Mouse (Mus musculus) liver, embryonic 11.5 days (tissue): ENCODE measurements at regions not wholly inside any gene's neighbourhood (a gene's known extent, or its start where the extent isn't known, plus 50 kb on each side); places are given as distances from the start of the nearest gene placed in this dataset. TPM values are rescaled to one million over a fixed set of nuclear protein-coding genes. Genes with fewer than 3 reads are reported as not detected.

Experiments
- ATAC-seq: fragments of 200-750 bp; cut with Nextera tagmentation; replicated peaks from 2 replicates; pipeline ENCODE4 v1.8.0; 2017; ENCODE audit warnings: moderate number of reproducible peaks, mild to moderate bottlenecking, moderate TSS enrichment, moderate library complexity; ENCODE audit not compliant: low FRiP score
- DNase-seq: peaks from one replicate; pipeline ENCODE4 v3.0.0-alpha.2; 2017; ENCODE audit warnings: low spot score
- H3K27ac ChIP-seq: fragments of 300-500 bp; sonication (generic); 2 replicates; pipeline ENCODE4 v1.5.1; 2014; ENCODE audit warnings: mild to moderate bottlenecking, low read depth, low read length, control low read depth
- H3K27me3 ChIP-seq: fragments of 300-500 bp; sonication (generic); replicated peaks from 2 replicates; pipeline ENCODE4 v1.6.1; 2014; ENCODE audit warnings: low read length, mixed read lengths; ENCODE audit not compliant: control insufficient read depth, insufficient read depth
- H3K36me3 ChIP-seq: fragments of 300-500 bp; sonication (generic); 2 replicates; pipeline ENCODE4 v1.6.1; 2014; ENCODE audit warnings: mild to moderate bottlenecking, low read length, moderate library complexity, mixed read lengths; ENCODE audit not compliant: control insufficient read depth, insufficient read depth
- H3K4me1 ChIP-seq: fragments of 300-500 bp; sonication (generic); replicated peaks from 2 replicates; pipeline ENCODE4 v1.6.1; 2014; ENCODE audit warnings: low read length, mixed read lengths; ENCODE audit not compliant: control insufficient read depth, insufficient read depth
- H3K4me2 ChIP-seq: fragments of 300-500 bp; sonication (generic); 2 replicates; pipeline ENCODE4 v1.6.1; 2014; ENCODE audit warnings: mild to moderate bottlenecking, control low read depth, moderate library complexity
- H3K4me3 ChIP-seq: fragments of 300-500 bp; sonication (generic); 2 replicates; pipeline ENCODE4 v1.5.1; 2014; ENCODE audit warnings: low read depth, low read length, control low read depth
- H3K9ac ChIP-seq: fragments of 300-500 bp; sonication (generic); 2 replicates; pipeline ENCODE4 v1.6.1; 2014; ENCODE audit warnings: low read depth, low read length, control low read depth
- H3K9me3 ChIP-seq: fragments of 300-500 bp; sonication (generic); 2 replicates; pipeline ENCODE4 v1.6.1; 2016; ENCODE audit warnings: low read length, inconsistent platforms, mixed read lengths; ENCODE audit not compliant: control insufficient read depth
- WGBS: fragments of 180-500 bp; shearing (Covaris S2); extraction: QIAGEN DNeasy Blood & Tissue Kit; methylation state at CpG from one replicate; pipeline ENCODE4 v1.1.7; 2014; 5-methylcytosine and 5-hydroxymethylcytosine counted together
- microRNA-seq: library from miRNA; unstranded; fragments of <30 nt; microRNA quantifications from one replicate; pipeline ENCODE4, GENCODE M21; 2017; ENCODE audit warnings: borderline number of aligned reads

DNA sequence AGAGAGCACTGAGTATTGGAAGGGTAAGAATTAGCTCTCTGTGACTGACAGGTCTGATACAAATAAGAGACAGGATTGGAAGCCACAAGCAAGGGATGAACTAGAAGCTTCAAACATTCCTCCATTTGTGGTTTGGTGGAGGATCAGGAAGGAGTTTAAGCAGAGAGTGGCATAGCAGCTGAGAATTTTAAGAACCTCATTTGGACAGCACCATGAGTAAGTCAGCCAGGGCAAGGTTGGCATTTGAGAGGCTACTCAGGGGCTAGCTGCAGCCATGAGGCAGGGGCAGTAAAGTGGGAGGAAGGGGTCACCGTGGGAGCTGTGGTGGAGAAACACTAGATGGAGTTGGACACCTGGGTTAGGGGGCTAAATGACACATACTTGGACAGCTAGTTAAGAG, 56.2 kb upstream of the Kif2a start:
- no peak overlapping the region for H3K4me3 ChIP-seq
- H3K27me3 ChIP-seq = no peaks in the 10 kb centered on the region
- ATAC-seq (no peak), DNase-seq (no peak)
- no peak overlapping the region for H3K9ac ChIP-seq
- H3K4me2 ChIP-seq = no peak overlapping the region
- no peaks in the 10 kb centered on the region for H3K36me3 ChIP-seq
- 73% methylated on average over 1 of the region's 1 CpGs for WGBS
- H3K9me3 ChIP-seq = no peaks in the 10 kb centered on the region
- H3K27ac ChIP-seq = no peak overlapping the region
- H3K4me1 ChIP-seq = peaks cover 12% of the 10 kb centered on the region

DNA sequence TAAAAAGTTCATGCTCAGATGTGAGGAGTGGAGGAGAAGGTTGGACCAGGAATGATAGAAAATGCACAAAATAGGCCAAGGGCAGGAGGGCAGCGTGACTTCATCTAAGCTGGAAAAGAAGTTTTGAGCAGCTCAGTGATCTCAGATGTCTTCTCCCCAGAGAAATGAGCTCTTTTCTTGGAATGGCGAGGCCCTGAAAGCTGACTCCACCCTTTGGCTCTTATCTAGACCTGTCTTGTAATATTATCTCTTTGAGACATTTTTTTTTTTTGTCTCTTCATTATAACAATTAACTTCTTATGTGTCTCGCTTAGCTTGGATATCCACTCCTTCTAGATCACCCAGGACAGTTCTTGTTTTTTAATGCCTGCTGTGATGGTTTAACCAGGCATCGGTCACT, 53.0 kb upstream of the Kif2a start:
- Histone ChIP-seq H3K4me2 (peak overlapping the region; percentile 13), H3K4me1 (peaks cover 18% of the 10 kb centered on the region), H3K9ac (no peak overlapping the region), H3K27me3 (no peaks in the 10 kb centered on the region), H3K4me3 (no peak overlapping the region), H3K36me3 (no peaks in the 10 kb centered on the region), H3K27ac (peak overlapping the region; percentile 49), H3K9me3 (no peaks in the 10 kb centered on the region)
- ATAC-seq (peak; percentile 75), DNase-seq (no peak)
- WGBS = 58% methylated on average over 4 of the region's 4 CpGs

DNA sequence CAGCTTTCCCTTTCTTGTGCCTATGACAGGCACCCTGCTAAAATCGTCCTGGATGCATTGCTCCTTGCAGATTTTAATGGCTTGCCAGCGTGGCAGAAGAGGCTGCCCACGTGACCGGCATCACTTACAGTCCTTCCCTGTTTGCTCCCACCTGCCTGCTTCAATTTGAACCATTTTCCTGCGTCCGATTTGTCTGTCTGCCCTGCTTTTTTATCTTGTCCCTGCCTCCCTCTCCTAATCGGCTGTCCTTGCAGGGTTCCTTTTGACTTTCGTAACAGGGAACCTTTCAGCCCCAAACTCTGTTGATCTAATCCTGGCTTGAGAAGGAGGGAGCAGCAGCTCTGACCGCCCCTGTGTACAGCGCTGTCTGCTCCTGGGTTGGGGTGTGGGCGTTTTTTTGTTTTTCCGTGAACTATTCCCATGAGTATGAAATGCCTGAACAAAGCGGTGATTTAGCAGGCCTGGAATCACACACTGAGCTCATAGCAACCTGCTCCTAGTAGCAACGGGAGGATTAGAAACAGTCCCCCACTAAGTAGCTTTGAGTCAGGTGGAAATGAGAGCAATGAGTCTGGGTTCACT, 51.2 kb upstream of the Kif2a start:
- H3K9me3 ChIP-seq = no peaks in the 10 kb centered on the region
- ATAC-seq = peak; percentile 24; the same call in 1 of the 2 replicates
- H3K27ac ChIP-seq = peak overlapping the region; percentile 50
- H3K4me2 ChIP-seq = peak overlapping the region; percentile 62
- no peak for DNase-seq
- WGBS = 26% methylated on average over 14 of the region's 14 CpGs
- H3K4me3 ChIP-seq = peak overlapping the region; percentile 31
- H3K9ac ChIP-seq = peak overlapping the region; percentile 12; the same call in 1 of the 2 replicates
- H3K27me3 ChIP-seq = no peaks in the 10 kb centered on the region
- H3K4me1 ChIP-seq = peaks cover 18% of the 10 kb centered on the region
- no peaks in the 10 kb centered on the region for H3K36me3 ChIP-seq

DNA sequence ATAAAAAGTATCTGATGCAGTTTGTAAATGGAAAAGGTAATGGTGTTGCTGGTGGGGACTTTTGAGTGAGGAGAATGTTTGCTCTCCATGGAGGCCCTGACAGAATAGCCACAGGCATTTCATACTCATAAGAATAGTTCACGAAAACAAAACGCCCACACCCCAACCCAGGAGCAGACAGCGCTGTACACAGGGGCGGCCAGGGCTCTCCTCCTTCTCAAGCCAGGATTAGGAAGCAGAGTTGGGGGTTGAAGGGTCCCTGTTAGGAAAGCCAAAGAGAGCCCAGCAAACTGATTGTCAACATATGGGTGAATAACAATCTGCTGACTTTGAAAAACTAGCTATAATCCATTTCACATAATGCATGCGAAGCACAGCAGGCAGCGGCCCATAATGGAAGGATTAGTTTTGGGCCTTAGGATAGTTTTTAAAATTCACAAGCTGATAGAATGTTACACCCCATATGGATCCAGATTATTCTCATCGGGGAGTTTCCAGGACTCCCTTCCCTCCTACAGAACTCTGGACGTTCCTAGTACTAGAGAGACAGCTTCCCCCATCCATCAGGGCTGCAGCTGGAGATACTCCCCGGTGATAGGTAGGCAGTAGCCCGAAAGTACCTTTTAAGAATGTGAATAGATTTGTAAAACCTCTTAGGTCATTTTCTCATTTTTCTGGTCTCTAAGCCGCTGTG, 50.6 kb upstream of the Kif2a start:
- Histone ChIP-seq H3K27ac (no peak overlapping the region), H3K36me3 (no peaks in the 10 kb centered on the region), H3K27me3 (no peaks in the 10 kb centered on the region), H3K9me3 (no peaks in the 10 kb centered on the region), H3K4me2 (peak overlapping the region; percentile 62), H3K4me3 (peak overlapping the region; percentile 31), H3K4me1 (peaks cover 18% of the 10 kb centered on the region), H3K9ac (no peak overlapping the region; the same call in 1 of the 2 replicates)
- 49% methylated on average over 11 of the region's 11 CpGs for WGBS
- no peak for ATAC-seq
- no peak for DNase-seq

Small RNAs in the stretch of these regions (microRNA-seq; reads per million reads assigned to microRNA genes)
- not detected for gene Gm22118
